Mouse (Mus musculus) stomach, postnatal 0 days (tissue): ENCODE results near the gene Kalrn.

ENCODE experiments used
- CTCF ChIP-seq: IDR thresholded peaks from 2 replicates; pipeline ENCODE4 v1.5.1; 2016; ENCODE audit warnings: antibody characterized with exemption, low read depth, mild to moderate bottlenecking, moderate library complexity
- EP300 ChIP-seq: optimal IDR thresholded peaks from 2 replicates; pipeline ENCODE3; 2016; ENCODE audit warnings: antibody characterized with exemption

GRCm38 (mm10) chr16:34400102-34400728, 173.1 kb downstream of the Kalrn start:
- no peak for TF ChIP-seq CTCF
- no peak for TF ChIP-seq EP300
